Mouse (Mus musculus): ENCODE results near the gene Slc25a54. TPM values are rescaled to one million over a fixed set of nuclear protein-coding genes. Genes with fewer than 3 reads are reported as not detected.
A peak's percentile ranks its signal among the peaks of the same experiment; 100 is the strongest.

Gene Slc25a54
- total and polyA plus RNA-seq, 2 experiments from 2014 or later = not detected

- H3K27me3 ChIP-seq (ENCODE audit: control insufficient read depth, insufficient read depth, low read length) = no peaks in the 10 kb centered on the region
- H3K9ac ChIP-seq (replicated peaks; ENCODE audit: low read depth, low read length) = 0 out of 2 replicates have a peak overlapping the region, but pooled peaks have one; percentile 89
- DNase-seq (ENCODE audit: low spot score) = peak; percentile 16
Observed at GRCm38 (mm10) chr3:109124091-109124490, 43.8 kb downstream of the Slc25a54 start.

GRCm38 (mm10) chr3:109125531-109125930, 45.3 kb downstream of the Slc25a54 start:
- H3K27ac ChIP-seq (ENCODE audit: low read depth) = no peak overlapping the region
- peak; percentile 66 for ATAC-seq (ENCODE audit: insufficient read depth, low read depth)
- H3K9ac ChIP-seq (replicated peaks; ENCODE audit: low read depth, low read length) = no peak overlapping the region

More at GRCm38 (mm10) chr3:109124091-109124490, 43.8 kb downstream of the Slc25a54 start:
- Histone ChIP-seq H3K4me3 (ENCODE audit: low read depth, low read length) (peak overlapping the region; percentile 74), H3K4me2 (ENCODE audit: low read depth, low read length) (peak overlapping the region; percentile 76), H3K4me1 (ENCODE audit: control insufficient read depth, insufficient read depth) (peaks cover 7% of the 10 kb centered on the region; the same call in 1 of the 2 replicates), H3K27ac (ENCODE audit: low read depth) (peak overlapping the region; percentile 5; the same call in 1 of the 2 replicates), H3K36me3 (replicated peaks; ENCODE audit: control insufficient read depth, insufficient read depth, low read length) (no peaks in the 10 kb centered on the region), H3K9me3 (replicated peaks; ENCODE audit: control insufficient read depth, low read length) (no peaks in the 10 kb centered on the region)
- ATAC-seq (ENCODE audit: insufficient read depth, low read depth) = no peak
- WGBS = 22% methylated on average over 4 of the region's 4 CpGs
- TF ChIP-seq EP300 (IDR thresholded peaks at IDR 0.05; ENCODE audit: low read depth) (no peak), CTCF (IDR thresholded peaks at IDR 0.05; ENCODE audit: low read depth) (no peak)

GRCm38 (mm10) chr3:109129768-109130167, 49.5 kb downstream of the Slc25a54 start:
- Histone ChIP-seq H3K4me2 (ENCODE audit: low read depth, low read length) (no peak overlapping the region), H3K36me3 (replicated peaks; ENCODE audit: control insufficient read depth, insufficient read depth, low read length) (peaks cover 8% of the 10 kb centered on the region; the same call in 1 of the 2 replicates), H3K9me3 (replicated peaks; ENCODE audit: control insufficient read depth, low read length) (no peaks in the 10 kb centered on the region), H3K27ac (ENCODE audit: low read depth) (no peak overlapping the region), H3K4me3 (ENCODE audit: low read depth, low read length) (no peak overlapping the region), H3K9ac (replicated peaks; ENCODE audit: low read depth, low read length) (no peak overlapping the region), H3K27me3 (ENCODE audit: control insufficient read depth, insufficient read depth, low read length) (no peaks in the 10 kb centered on the region), H3K4me1 (ENCODE audit: control insufficient read depth, insufficient read depth) (0 out of 2 replicates have a peak, but pooled peaks cover 7% of the 10 kb centered on the region)
- no peak for TF ChIP-seq CTCF (IDR thresholded peaks at IDR 0.05; ENCODE audit: low read depth)
- TF ChIP-seq EP300 (IDR thresholded peaks at IDR 0.05; ENCODE audit: low read depth) = no peak
- ATAC-seq (ENCODE audit: insufficient read depth, low read depth) (no peak), DNase-seq (ENCODE audit: low spot score) (no peak)
- WGBS = 48% methylated on average over 5 of the region's 5 CpGs

More at GRCm38 (mm10) chr3:109125531-109125930, 45.3 kb downstream of the Slc25a54 start:
- no peaks in the 10 kb centered on the region for H3K36me3 ChIP-seq (replicated peaks; ENCODE audit: control insufficient read depth, insufficient read depth, low read length)
- TF ChIP-seq EP300 (IDR thresholded peaks at IDR 0.05; ENCODE audit: low read depth) = no peak
- no peak for TF ChIP-seq CTCF (IDR thresholded peaks at IDR 0.05; ENCODE audit: low read depth)
- no peak overlapping the region for H3K4me3 ChIP-seq (ENCODE audit: low read depth, low read length)
- H3K4me2 ChIP-seq (ENCODE audit: low read depth, low read length) = no peak overlapping the region
- H3K27me3 ChIP-seq (ENCODE audit: control insufficient read depth, insufficient read depth, low read length) = no peaks in the 10 kb centered on the region
- H3K4me1 ChIP-seq (ENCODE audit: control insufficient read depth, insufficient read depth) = peaks cover 7% of the 10 kb centered on the region; the same call in 1 of the 2 replicates
- no peaks in the 10 kb centered on the region for H3K9me3 ChIP-seq (replicated peaks; ENCODE audit: control insufficient read depth, low read length)
- peak; percentile 52 for DNase-seq (ENCODE audit: low spot score)
- WGBS = 43% methylated on average over 6 of the region's 6 CpGs

- no peaks in the 10 kb centered on the region for H3K4me1 ChIP-seq (ENCODE audit: control insufficient read depth, insufficient read depth)
- H3K27ac ChIP-seq (ENCODE audit: low read depth) = no peak overlapping the region
- ATAC-seq (ENCODE audit: insufficient read depth, low read depth) (no peak), DNase-seq (ENCODE audit: low spot score) (no peak)
- no peak for TF ChIP-seq CTCF (IDR thresholded peaks at IDR 0.05; ENCODE audit: low read depth)
- no peak for TF ChIP-seq EP300 (IDR thresholded peaks at IDR 0.05; ENCODE audit: low read depth)
- 86% methylated on average over 4 of the region's 4 CpGs for WGBS
- H3K9ac ChIP-seq (replicated peaks; ENCODE audit: low read depth, low read length) = no peak overlapping the region
- H3K27me3 ChIP-seq (ENCODE audit: control insufficient read depth, insufficient read depth, low read length) = no peaks in the 10 kb centered on the region
- H3K9me3 ChIP-seq (replicated peaks; ENCODE audit: control insufficient read depth, low read length) = no peaks in the 10 kb centered on the region
- peaks cover 16% of the 10 kb centered on the region for H3K36me3 ChIP-seq (replicated peaks; ENCODE audit: control insufficient read depth, insufficient read depth, low read length)
- H3K4me2 ChIP-seq (ENCODE audit: low read depth, low read length) = no peak overlapping the region
- no peak overlapping the region for H3K4me3 ChIP-seq (ENCODE audit: low read depth, low read length)
Observed at GRCm38 (mm10) chr3:109132966-109133365, 52.7 kb downstream of the Slc25a54 start.

- 96% methylated on average over 15 of the region's 15 CpGs for WGBS
- Histone ChIP-seq H3K4me3 (ENCODE audit: low read depth, low read length) (no peak overlapping the region), H3K9ac (replicated peaks; ENCODE audit: low read depth, low read length) (no peak overlapping the region), H3K4me1 (ENCODE audit: control insufficient read depth, insufficient read depth) (no peaks in the 10 kb centered on the region), H3K27me3 (ENCODE audit: control insufficient read depth, insufficient read depth, low read length) (no peaks in the 10 kb centered on the region), H3K36me3 (replicated peaks; ENCODE audit: control insufficient read depth, insufficient read depth, low read length) (peaks cover 16% of the 10 kb centered on the region), H3K4me2 (ENCODE audit: low read depth, low read length) (no peak overlapping the region), H3K9me3 (replicated peaks; ENCODE audit: control insufficient read depth, low read length) (no peaks in the 10 kb centered on the region), H3K27ac (ENCODE audit: low read depth) (no peak overlapping the region)
- no peak for DNase-seq (ENCODE audit: low spot score)
- TF ChIP-seq CTCF (IDR thresholded peaks at IDR 0.05; ENCODE audit: low read depth) (no peak), EP300 (IDR thresholded peaks at IDR 0.05; ENCODE audit: low read depth) (no peak)
- no peak for ATAC-seq (ENCODE audit: insufficient read depth, low read depth)
Observed at GRCm38 (mm10) chr3:109134036-109134435, 53.8 kb downstream of the Slc25a54 start.

GRCm38 (mm10) chr3:109135352-109135751, 55.1 kb downstream of the Slc25a54 start:
- DNase-seq (ENCODE audit: low spot score) = no peak
- no peaks in the 10 kb centered on the region for H3K9me3 ChIP-seq (replicated peaks; ENCODE audit: control insufficient read depth, low read length)
- H3K4me1 ChIP-seq (ENCODE audit: control insufficient read depth, insufficient read depth) = no peaks in the 10 kb centered on the region
- no peak overlapping the region for H3K4me2 ChIP-seq (ENCODE audit: low read depth, low read length)
- no peak overlapping the region for H3K9ac ChIP-seq (replicated peaks; ENCODE audit: low read depth, low read length)
- ATAC-seq (ENCODE audit: insufficient read depth, low read depth) = no peak
- H3K27ac ChIP-seq (ENCODE audit: low read depth) = no peak overlapping the region
- H3K4me3 ChIP-seq (ENCODE audit: low read depth, low read length) = no peak overlapping the region
- WGBS = 61% methylated on average over 1 of the region's 1 CpGs
- TF ChIP-seq CTCF (IDR thresholded peaks at IDR 0.05; ENCODE audit: low read depth) (no peak), EP300 (IDR thresholded peaks at IDR 0.05; ENCODE audit: low read depth) (no peak)
- H3K27me3 ChIP-seq (ENCODE audit: control insufficient read depth, insufficient read depth, low read length) = no peaks in the 10 kb centered on the region
- peaks cover 16% of the 10 kb centered on the region for H3K36me3 ChIP-seq (replicated peaks; ENCODE audit: control insufficient read depth, insufficient read depth, low read length)

Measured in heart, postnatal 0 days (tissue).